Mouse (Mus musculus): ENCODE results near the gene Arfgef3.
"Not testable (repeated sequence)": the region's sequence is repeated elsewhere in the genome, so short reads cannot be mapped to it uniquely, and the experiment has no call there.

The Arfgef3 gene

DNA sequence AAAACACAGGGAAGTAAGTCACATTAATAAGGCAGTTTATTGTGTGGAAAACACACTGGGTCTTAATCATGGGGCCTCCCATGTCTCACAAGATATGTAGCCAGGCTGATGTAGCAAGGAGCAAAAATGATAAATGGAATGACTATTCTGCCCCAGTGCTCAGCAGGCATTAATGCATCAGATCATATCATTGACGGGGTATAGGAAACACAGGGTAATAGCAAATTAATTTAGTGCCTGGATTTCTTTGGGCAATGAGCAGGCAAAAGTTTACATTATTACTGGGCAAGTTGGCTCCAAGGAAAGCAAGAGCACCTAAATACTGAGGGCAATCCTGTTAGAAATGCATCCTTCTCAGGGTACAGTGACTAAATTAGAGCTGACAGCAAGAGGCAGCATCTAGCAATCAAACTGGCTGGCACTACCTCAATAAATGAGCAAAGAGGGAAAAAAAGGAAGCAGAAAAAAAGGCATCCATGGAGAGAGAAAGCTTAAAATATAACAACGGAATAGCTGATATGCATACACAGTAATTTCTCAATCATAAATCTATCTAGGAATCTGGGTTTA lies 62.3 kb downstream of the Arfgef3 start:
- no peak for DNase-seq (ENCODE audit: low spot score in 2 of 2)

DNA sequence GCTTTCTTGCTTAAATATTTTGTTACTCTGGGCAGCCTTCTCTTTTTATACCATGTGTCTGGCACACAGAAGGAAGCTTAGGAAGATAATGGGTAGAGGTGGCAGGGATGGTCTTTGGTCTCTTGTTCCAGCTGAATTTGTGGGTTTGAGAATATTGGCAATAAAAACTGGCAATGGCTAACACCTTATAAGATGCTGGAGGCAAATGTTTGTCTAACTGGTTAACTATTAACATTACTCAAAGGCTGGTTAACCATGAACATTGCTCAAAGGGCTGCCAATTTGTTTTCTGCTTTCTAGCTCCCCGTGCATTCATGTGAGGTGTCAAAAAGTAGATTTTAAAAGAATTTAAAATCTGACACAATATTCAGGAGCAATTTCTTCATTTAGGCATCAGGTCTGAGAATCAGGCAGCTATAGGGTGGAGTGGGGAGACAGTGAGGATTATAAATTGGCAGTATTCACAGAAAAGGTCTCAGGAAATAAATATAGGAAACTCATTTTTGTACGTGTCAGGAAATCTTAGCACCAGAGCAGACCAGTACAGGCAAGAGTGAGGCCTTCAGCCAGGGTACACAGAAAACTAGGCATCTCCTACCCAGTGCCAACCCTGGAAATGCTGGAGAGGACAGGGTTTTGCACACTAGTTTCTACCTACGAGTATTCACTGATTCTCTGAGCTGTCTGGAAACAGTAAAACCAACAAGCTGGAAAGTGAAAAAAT lies 62.9 kb downstream of the Arfgef3 start:
- no peak for DNase-seq (ENCODE audit: low spot score in 2 of 2)

DNA sequence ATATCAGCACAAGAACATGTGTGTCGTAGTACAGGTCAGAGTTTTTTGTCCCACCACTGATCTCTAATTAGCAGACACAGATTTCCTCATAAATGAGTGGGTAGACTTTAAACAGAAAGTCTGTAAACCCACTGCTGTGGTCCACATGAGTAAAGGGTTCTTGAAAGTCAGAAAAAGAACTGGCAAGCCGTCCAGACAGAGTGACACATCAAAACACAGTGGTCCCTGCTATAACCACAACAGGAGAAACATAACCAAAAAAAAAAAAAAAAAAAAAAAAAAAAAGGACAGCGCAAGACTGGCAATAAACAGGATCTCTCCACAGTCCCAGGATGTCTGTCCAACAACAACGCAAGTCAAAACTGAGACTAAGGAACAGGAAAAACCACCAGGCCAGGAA lies 64.9 kb downstream of the Arfgef3 start:
- DNase-seq (ENCODE audit: low spot score in 2 of 2): no peak

DNA sequence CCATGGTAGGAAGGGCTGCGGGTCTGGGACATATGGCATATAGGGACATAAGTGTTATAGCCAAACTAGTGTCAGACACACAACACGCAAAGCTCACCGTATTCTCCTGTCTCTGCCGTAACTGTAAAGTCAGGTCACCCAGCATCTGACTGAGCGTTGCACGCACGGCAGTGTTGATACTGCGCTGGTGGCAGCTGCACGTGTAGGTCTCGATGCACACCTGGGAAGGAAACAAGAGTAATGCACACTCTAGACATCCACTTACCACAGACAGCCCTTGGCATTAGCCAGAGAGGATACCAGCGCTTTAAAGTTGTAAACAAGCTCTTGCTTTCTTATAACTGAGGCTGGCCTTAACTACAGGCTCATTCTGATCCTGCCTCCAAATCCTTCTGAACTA lies 79.0 kb downstream of the Arfgef3 start:
- no peak for DNase-seq (ENCODE audit: low spot score in 2 of 2)

DNA sequence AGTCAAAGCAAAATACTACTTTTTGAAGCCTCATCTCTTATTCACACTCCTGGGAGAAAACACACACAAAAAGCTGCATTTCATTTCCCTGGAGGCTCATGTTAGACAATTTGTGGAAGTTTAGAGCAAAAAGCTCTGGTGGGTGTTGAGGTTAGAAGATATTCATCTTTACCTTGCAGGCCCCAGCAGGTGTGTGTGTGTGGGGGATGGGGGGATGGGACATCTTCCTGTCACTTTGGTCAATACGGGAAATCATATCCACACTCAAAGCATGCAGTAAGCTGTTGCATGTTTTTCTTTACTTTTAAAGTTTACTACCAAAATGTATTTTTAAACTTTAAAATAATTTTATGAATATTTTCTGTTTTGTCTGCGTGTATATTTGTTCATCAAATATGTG lies 79.7 kb downstream of the Arfgef3 start:
- DNase-seq (ENCODE audit: low spot score in 2 of 2): no peak

DNA sequence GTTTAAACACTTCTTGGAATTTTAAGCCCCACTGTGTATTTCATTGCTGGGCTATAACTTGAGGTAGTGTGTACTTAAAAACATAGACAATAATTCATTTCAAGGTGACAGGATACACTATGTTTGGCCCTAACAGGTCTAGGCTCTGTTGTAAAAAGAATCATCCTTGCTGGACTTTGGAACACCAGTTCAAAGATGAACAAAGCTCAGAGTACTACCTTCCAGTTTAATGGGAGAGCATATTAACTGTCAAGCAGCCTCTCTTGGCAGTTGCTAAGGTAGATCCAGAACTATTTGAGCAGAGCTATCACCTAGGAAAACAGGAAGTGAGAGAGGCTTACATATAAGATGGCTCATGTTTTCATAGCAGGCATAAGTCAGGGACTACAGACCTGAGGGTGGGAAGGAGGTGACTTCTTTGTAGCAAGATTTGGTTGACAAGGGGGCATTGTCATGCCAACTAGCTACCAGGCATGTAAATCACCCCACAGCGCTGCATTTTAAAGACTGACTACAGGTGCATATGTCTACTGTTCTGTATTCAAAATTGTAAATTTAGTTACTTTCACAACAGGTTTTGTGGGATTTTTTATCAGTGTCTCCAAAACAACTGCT lies 82.0 kb downstream of the Arfgef3 start:
- no peak for DNase-seq (ENCODE audit: low spot score in 2 of 2)

DNA sequence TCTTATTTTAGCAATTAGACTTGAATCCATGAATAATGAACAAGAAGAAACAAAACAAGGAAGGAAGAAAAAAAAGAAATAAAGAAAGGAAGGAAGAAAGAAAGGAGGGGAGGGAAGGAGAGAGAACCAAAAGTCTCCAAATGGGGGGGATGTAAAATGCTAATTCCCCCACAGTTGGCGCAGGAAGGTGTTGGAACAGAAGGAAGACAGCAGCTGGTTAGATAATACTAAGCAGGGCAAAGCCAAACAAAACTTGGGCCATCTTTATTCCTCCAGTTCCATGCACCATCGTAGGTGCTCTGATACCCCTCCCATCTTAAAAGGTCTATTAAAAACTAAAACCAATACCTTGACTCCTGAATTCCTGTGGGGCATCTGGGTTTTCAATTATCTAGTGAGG lies 82.8 kb downstream of the Arfgef3 start:
- DNase-seq (ENCODE audit: low spot score in 2 of 2): peak in 1 of 2 experiments; percentile 36

DNA sequence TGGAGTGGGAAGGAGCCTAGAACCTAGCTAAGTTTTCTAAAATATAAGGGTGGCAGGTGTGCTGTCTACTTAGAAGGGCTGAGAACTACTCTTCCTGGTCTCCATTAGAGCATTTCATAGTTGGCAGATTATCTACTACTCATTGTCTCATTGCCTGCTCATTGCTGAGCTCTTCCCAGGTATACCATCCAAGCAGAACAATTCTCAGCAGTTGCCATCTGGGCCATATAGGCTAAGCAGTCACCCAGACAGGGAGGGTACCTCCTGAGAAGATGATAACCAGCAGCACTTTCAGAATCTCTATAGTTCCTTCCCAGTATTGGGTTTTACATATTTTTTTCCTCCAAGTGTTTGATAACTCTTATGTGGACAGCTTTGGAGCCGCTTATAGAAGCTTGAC lies 86.2 kb downstream of the Arfgef3 start:
- no peak for DNase-seq (ENCODE audit: low spot score in 2 of 2)

DNA sequence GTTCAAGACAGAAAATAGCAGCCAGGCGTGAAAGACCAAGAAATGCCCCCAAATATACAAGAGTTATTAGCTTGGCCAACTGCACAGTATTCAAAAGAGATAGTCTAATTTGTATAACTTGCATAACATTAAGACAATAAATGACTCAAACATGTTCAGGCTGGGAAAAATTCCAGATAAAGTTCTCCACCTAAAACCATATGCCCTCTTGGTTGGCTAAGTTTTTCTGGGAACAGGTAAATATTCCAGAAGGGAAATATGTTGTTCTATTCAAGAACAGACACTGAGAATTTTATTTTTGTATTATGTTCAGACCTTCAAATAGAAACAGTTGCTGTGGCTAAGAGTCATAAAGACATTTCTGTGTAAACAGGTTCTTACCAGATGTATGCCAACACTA lies 96.7 kb downstream of the Arfgef3 start:
- DNase-seq (ENCODE audit: low spot score in 2 of 2): no peak

DNA sequence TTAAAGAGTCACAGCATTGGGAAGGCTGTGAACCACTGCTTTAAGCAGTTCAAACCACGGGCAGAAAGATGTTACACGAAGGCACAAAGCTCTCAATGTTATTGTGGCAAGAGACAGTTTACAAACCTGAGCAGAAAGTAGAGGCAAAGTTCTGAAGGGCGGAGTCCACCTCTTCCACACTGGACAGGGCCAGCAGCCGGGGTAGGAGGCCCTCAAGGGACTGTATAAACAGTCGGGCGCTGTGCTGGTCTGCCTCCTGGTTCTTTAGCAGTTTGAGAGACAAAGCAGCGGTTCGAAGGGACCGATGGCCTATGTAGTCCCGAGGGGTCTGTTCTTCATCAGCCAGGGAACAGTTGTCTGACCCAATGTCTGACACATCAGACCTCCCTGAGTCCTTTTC lies 97.7 kb downstream of the Arfgef3 start:
- DNase-seq (ENCODE audit: low spot score in 2 of 2): no peak

DNA sequence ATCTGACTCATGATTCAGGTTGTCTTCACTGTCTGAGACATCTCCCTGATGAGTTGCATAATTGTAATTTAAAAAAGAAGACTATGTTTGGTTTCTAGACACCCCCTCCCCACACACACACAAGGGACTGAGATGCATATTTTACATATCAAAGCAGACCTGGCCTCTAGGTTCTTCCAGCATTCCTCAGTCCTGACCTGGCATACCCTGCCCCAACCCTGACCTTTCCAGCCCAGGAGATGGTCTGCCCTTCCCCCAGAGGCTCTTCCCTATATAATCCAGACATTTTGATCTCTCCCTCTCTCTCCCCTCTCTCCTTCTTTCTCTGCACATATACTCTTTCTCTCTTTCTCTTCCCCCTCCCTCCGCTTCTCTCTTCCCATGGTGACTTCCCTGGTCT lies 99.4 kb downstream of the Arfgef3 start:
- DNase-seq (ENCODE audit: low spot score in 2 of 2): no peak

DNA sequence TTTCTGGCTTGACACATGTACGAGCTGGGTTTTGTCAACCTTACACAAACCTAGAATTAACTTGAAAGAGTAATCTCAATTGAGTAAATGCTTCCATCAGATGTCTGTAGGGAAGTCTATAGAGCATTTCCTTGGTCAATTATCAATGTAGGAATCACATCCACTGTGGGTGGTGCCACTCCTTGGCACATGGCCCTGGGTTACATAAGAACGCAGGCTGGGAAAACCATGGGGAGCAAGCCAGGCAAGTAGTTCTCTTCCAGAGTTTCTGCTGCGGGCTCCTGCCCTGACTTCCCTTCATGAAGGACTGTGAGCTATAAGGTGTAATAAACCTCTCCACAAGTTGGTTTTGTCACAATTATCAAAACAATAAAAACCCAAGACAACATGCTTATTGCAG lies 100.2 kb downstream of the Arfgef3 start:
- no peak for DNase-seq (ENCODE audit: low spot score in 2 of 2)

DNA sequence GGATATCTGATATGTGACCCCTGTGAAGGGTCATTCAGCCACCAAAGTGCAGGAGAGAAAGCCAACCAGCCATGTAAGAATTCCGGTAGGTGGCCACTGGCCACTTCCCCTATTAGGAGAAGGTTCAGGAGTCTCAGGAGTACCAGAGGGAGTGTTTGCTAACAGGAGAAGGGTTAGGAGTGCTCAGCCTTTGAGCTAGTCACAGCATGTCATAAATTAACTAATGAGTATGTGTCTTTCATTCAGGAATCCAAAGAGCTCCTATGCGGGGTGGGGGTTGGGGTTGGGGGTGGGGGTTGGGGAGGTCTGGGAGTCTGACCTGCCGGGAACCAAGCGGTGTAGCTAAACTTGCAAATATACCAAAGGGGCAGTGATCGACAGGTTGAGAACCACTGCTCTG lies 100.9 kb downstream of the Arfgef3 start:
- no peak for DNase-seq (ENCODE audit: low spot score in 2 of 2)

DNA sequence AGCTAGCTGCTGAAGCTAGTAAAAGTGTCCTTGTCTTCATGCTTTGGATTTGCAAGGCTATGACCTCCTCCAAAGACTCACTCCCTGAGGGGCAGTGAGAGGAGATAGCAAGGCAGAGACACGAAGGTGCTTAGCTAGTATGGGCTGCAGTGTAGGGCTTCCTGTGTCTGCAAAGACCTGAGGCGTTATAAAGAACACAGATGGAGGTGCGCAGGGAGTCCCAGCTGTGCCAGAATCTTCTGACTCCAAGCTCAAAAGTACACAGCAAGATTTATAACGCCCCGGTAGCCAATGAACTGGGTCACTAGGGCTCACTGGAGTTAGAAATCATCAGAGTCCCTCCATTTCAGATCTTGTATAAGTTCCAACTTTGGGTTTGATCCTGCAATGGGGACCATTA lies 103.2 kb downstream of the Arfgef3 start:
- DNase-seq (ENCODE audit: low spot score in 2 of 2): no peak

DNA sequence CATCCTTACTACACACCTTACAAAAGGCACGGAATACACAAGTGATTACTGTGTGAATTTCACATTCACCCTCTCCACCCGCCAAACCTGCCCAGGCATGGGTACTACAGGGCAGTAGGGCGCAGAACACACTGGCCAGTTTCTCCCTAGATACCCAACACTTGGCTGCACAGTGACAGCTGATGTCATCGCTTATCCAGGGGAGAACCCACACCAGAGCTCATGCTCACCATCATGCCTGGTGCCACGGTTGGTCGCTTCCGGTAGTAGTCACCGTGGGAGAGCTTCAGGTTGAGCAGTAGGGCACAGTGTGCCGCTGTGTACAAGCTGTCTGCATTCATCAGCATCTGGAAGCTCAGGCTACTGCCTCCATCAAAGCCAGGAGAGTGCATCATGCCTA lies 108.3 kb downstream of the Arfgef3 start:
- no peak for DNase-seq (ENCODE audit: low spot score in 2 of 2)

DNA sequence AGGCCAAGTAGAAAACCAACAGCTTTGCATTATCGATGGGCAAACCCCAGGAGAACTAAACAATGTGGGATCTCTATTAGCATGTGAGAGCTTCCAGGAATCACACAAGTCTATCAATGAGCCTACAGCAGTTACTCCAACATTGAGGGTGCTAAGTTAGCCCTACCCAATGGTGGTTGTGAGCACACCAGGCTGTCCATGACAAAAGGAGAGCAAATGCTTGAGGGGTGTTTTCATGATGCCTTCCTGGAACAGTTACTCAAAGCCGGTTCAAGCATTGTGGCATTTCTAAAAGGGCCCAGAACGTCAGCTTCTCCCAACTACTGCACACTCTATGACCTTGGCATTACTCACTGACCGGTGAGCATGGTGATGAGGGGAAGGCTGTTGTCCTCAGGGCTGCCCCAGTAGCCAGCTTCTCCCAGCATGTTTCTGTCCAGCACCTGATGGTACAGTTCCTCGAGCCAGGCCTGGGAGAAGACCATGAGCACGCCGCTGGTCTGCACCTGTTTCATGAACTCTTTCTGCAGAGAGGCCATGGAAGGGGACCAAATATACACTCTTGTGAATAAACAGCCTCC lies 109.3 kb downstream of the Arfgef3 start:
- DNase-seq (ENCODE audit: low spot score in 2 of 2): no peak

DNA sequence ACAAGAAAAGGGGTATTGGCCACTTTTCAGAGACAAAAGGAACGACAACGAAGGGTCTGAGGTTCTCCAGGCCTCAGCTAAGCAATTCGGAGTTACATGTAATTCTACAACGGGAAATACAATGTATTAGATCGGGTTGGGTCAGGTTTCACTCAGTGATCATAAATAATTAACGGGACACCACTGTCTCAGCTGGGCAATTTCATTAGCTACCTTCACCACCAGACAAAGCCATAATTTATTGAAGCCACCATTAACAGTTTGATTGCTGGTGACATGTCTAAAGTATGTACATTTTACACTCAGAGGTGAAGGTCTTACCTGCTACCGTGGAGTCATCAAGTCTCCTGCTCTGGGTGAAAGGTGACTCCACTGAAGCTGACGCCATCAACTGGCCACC lies 113.3 kb downstream of the Arfgef3 start:
- DNase-seq (ENCODE audit: low spot score in 2 of 2): no peak

DNA sequence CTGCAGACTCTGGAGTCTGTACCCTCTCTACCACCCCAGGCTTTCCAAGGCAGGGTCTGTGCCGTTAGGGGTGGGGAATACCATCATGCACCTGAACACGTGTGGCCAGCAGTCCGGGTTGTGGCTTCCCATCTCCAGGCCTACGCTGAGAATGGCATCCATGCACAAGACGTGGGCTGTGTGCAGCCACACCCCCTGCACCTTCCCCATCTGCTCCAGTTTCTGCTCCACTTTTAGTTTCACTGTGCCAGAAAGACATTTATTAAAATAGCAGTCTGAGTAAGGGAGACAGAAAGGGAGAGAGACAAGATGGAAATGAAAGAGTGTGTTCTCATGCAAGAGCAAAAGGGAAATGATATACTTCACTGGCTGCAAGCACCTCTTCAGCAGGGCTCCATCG lies 116.2 kb downstream of the Arfgef3 start:
- peak; percentile 72 to 88 for DNase-seq (ENCODE audit: low spot score in 2 of 2)

DNA sequence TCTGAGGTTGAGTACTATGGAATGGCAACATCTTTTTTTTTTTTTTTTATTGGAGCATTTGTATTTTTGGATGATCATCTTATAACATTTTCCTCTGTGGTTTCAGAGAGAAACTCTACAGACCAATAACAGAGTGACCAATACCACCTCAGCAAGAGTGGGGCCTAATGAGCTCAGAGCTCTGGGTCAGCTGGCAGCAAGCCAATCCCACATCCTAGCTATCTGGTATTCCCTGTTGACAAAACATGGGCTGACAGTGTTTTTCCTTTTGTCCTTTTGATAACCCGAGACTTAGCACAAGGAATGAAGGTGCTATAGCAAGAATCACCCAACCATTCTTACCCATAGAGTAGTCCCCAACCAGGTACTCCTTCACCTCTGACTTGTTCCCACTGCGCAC lies 131.0 kb downstream of the Arfgef3 start:
- no peak for DNase-seq (ENCODE audit: low spot score in 2 of 2)

DNA sequence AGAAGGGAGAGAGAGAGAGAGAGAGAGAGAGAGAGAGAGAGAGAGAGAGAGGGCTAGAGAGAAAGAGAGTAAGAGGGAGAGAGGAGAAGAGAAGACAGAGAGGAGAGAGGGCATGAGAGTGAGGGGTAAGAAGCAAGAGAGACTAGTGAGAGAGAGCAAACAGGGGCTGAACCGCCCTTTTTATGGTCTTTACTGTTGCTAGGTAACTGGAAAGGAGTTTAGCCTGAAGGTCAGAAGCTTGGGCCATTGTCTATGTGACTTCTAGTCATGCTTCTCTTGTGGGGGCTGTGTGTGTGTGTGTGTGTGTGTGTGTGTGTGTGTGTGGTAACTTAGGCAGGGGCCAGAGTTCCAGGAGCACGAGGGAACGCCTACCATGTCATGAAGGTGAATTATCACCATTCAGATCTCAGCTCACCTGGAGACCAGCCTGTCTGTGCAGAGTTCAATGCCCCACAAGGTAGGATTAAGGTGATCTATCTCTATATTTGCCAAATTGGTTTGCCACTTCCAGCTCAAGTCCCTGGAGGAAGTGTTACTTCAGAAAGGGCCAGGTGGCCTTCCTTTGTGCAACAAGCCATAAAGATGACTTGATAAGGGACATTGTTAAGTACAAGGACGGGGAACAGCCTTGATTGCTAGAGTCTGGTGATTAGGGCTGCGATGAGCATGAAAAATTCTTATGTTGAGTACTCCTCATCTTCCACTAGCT lies 138.8 kb downstream of the Arfgef3 start:
- DNase-seq (ENCODE audit: low spot score in 2 of 2): not testable (repeated sequence)

DNA sequence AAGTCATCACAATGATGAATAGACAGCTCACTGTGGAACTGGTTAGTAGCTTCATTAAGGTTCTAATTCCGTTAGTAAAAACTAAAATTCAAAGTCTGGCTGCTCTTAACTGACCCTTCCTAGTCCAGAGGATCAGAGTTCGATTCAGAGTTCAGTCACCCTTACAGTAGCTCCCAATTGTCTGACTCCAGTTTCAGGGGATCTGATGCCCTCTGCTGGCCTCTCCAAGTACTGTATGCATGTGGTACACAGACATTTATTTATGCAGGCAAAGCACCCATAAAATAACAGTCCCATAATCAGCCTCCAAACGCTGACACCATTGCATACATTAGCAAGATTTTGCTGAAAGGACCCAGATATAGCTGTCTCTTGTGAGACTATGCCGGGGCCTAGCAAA lies 141.7 kb downstream of the Arfgef3 start:
- DNase-seq (ENCODE audit: low spot score in 2 of 2): peak; percentile 49 to 60

DNA sequence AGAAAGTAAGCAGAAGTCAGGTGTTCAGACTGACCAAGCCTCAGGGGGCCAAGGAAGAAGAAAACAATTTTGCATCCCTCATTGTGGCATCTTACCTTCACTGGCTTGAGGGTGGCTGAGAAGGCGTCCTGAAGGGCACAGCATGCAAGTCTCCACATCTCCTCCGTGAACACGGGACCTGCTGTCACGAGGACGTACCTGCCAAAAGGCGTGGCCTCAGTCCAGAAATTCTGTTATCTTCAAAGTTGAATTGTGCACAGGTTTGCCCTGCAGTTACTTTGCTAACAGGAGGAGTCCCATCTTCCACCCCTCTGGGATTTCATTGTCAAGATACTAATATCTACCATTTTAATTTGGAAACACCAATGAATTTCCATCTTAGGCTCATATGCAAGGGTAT lies 146.1 kb downstream of the Arfgef3 start:
- DNase-seq (ENCODE audit: low spot score in 2 of 2): no peak

Measured in right cerebral cortex, postnatal 36 days (tissue).